Mouse (Mus musculus): ENCODE results near the gene Tradd. TPM values are rescaled to one million over a fixed set of nuclear protein-coding genes. Genes with fewer than 3 reads are reported as not detected.
"Not testable (repeated sequence)": the region's sequence is repeated elsewhere in the genome, so short reads cannot be mapped to it uniquely, and the experiment has no call there.

Tradd gene
- polyA plus RNA-seq, 1 experiment from 2014 or later, result 20.7 TPM

GRCm38 (mm10) chr8:105297511-105298192 lies 33.2 kb upstream of the Tradd start, which contains the start of gene E2f4:
Gene E2f4, plus strand, starts transcription at chr8:105297663.
- Histone ChIP-seq H3K4me1 (ENCODE audit: control insufficient read depth, insufficient read depth, low read depth, low read length) (peaks cover 13% of the 10 kb centered on the region), H3K4me2 (ENCODE audit: low read length) (peak within 1 kb of the TSS; percentile 85), H3K27ac (ENCODE audit: low read depth, low read length) (peak within 1 kb of the TSS; percentile 78), H3K27me3 (replicated peaks; ENCODE audit: control insufficient read depth, insufficient read depth, low read length) (no peaks in the 10 kb centered on the region), H3K36me3 (ENCODE audit: control insufficient read depth, insufficient read depth, low read length) (peaks cover 25% of the 10 kb centered on the region), H3K9ac (ENCODE audit: low read depth, low read length) (peak within 1 kb of the TSS; percentile 94), H3K9me3 (ENCODE audit: control insufficient read depth, low read length) (no peaks in the 10 kb centered on the region), H3K4me3 (ENCODE audit: low read length) (peak within 1 kb of the TSS; percentile 96)
- WGBS, result under 1% methylated on average over 52 of the region's 58 CpGs
- peak; percentile 90 for ATAC-seq

DNA sequence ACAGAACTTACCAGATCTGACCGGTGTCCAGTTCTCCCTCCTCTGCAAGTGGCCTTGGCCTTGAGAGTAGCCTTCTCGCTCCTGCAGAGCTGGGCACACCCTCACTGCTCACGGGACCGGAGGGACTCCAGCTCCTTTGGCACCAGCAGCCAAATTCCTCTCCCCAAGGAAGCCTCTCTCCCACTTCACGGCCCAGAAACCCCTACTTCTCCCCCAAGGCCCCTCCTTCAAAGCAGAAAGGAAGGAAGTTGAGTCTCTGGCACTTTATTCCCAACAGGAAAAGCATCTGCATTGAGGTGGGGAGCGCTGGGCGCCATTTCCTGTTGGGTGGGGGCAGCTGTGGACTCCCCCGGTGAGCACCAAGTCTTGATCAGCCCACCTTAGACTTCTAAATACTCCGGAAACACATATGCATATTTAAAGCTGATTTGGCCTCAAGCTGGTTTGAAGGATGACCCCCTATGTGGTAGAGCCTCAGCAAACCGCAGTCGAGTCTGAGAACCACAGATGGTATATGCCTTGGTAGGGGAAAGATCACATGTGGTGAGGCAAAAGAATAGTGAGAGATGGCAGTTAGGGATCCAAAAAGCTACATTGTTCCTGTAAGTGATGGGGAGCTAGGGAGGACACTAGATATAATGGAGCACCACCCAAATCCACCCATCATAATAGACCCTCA lies 31.6 kb upstream of the Tradd start, which contains the start of gene Exoc3l:
Gene Exoc3l (minus strand): TSS at position 207 of the 679 bp plus-strand sequence.
- H3K9ac ChIP-seq (ENCODE audit: low read depth, low read length), result peak within 1 kb of the TSS; percentile 94; the same call in 1 of the 2 replicates

DNA sequence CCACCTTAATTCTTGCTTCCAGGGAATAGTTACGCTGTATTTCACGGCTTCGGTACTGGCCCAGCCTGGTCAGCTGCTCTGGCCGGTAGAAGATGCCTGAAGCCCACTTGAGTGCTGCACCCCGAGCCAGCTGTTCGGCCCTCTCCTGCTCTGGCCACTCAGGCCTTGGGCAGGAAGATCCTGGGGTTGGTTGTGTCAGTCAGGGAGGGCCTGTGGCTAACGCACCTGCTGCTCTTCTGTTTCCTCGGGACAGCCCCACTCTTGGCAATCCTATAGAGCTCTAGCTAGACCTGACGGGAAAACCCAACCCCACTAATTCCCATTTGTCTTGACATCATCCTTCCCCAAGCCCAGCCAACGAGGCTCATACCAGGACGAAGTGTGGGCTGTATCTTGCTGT lies 30.8 kb upstream of the Tradd start:
- H3K27ac ChIP-seq (ENCODE audit: low read depth, low read length), result no peak overlapping the region

More for the DNA sequence above, 31.6 kb upstream of the Tradd start, which contains the start of gene Exoc3l:
- ATAC-seq, result no peak
- 68% methylated on average over 11 of the region's 11 CpGs for WGBS
- H3K4me1 ChIP-seq (ENCODE audit: control insufficient read depth, insufficient read depth, low read depth, low read length), result peaks cover 14% of the 10 kb centered on the region
- H3K27me3 ChIP-seq (replicated peaks; ENCODE audit: control insufficient read depth, insufficient read depth, low read length), result no peaks in the 10 kb centered on the region
- no peak within 1 kb of the TSS for H3K27ac ChIP-seq (ENCODE audit: low read depth, low read length)
- peak within 1 kb of the TSS; percentile 96; the same call in 1 of the 2 replicates for H3K4me3 ChIP-seq (ENCODE audit: low read length)
- H3K4me2 ChIP-seq (ENCODE audit: low read length), result peak within 1 kb of the TSS; percentile 85
- H3K9me3 ChIP-seq (ENCODE audit: control insufficient read depth, low read length), result no peaks in the 10 kb centered on the region
- H3K36me3 ChIP-seq (ENCODE audit: control insufficient read depth, insufficient read depth, low read length), result peaks cover 12% of the 10 kb centered on the region

DNA sequence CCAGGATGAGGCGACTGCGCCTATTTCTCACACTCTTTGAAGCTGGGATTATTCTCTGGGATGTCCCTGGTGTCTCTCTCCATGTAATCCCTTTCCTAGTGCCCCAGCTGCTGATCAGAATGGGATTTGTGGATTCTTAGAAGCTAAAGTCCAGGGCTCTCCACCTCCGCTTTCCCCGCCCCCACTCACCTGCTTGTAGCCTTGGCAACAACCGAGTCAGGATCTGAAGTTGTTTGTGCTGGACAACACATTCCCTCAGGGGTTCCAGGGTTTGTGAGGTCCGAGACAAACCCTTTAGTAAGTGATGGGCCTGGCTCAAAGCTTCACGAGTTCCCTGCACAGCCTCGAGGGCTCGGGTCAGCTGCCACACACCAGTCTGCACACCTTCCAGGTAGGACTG lies 30.4 kb upstream of the Tradd start:
- Histone ChIP-seq H3K9ac (ENCODE audit: low read depth, low read length) (no peak overlapping the region), H3K4me1 (ENCODE audit: control insufficient read depth, insufficient read depth, low read depth, low read length) (peaks cover 26% of the 10 kb centered on the region), H3K9me3 (ENCODE audit: control insufficient read depth, low read length) (no peaks in the 10 kb centered on the region), H3K4me2 (ENCODE audit: low read length) (no peak overlapping the region), H3K27ac (ENCODE audit: low read depth, low read length) (no peak overlapping the region), H3K36me3 (ENCODE audit: control insufficient read depth, insufficient read depth, low read length) (0 out of 2 replicates have a peak, but pooled peaks cover 3% of the 10 kb centered on the region), H3K27me3 (replicated peaks; ENCODE audit: control insufficient read depth, insufficient read depth, low read length) (no peaks in the 10 kb centered on the region), H3K4me3 (ENCODE audit: low read length) (no peak overlapping the region)
- WGBS, result 74% methylated on average over 9 of the region's 9 CpGs
- ATAC-seq, result no peak

More for the DNA sequence above, 30.8 kb upstream of the Tradd start:
- Histone ChIP-seq H3K4me2 (ENCODE audit: low read length) (no peak overlapping the region), H3K4me3 (ENCODE audit: low read length) (no peak overlapping the region), H3K9ac (ENCODE audit: low read depth, low read length) (no peak overlapping the region), H3K4me1 (ENCODE audit: control insufficient read depth, insufficient read depth, low read depth, low read length) (peaks cover 22% of the 10 kb centered on the region), H3K36me3 (ENCODE audit: control insufficient read depth, insufficient read depth, low read length) (peaks cover 7% of the 10 kb centered on the region; the same call in 1 of the 2 replicates), H3K27me3 (replicated peaks; ENCODE audit: control insufficient read depth, insufficient read depth, low read length) (no peaks in the 10 kb centered on the region), H3K9me3 (ENCODE audit: control insufficient read depth, low read length) (no peaks in the 10 kb centered on the region)
- 71% methylated on average over 11 of the region's 11 CpGs for WGBS
- ATAC-seq, result no peak

DNA sequence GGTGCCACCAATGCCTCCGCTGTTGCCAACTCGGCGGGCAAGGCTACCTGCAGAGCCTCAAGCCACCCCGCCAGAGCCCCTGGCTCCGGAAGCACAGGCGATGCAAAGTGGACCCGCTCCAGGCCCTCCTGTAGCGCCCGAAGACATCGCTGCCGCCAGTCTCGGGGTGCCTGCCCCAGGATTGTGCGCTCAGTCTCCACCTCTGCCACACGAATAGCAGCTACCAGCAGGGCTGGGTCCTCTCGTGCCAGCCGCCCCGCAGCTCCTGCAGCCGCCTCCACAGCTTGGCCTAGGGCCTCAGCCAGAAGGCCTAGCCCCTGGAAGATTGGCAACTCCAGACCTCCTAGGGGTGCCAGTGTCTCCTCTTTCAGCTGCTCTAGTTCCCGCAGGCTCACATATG lies 29.0 kb upstream of the Tradd start:
- H3K27ac ChIP-seq (ENCODE audit: low read depth, low read length), result no peak overlapping the region
- ATAC-seq, result no peak
- H3K4me1 ChIP-seq (ENCODE audit: control insufficient read depth, insufficient read depth, low read depth, low read length), result peaks cover 20% of the 10 kb centered on the region
- H3K27me3 ChIP-seq (replicated peaks; ENCODE audit: control insufficient read depth, insufficient read depth, low read length), result no peaks in the 10 kb centered on the region
- no peaks in the 10 kb centered on the region for H3K36me3 ChIP-seq (ENCODE audit: control insufficient read depth, insufficient read depth, low read length)
- H3K9ac ChIP-seq (ENCODE audit: low read depth, low read length), result no peak overlapping the region
- WGBS, result 59% methylated on average over 18 of the region's 19 CpGs
- no peaks in the 10 kb centered on the region for H3K9me3 ChIP-seq (ENCODE audit: control insufficient read depth, low read length)
- H3K4me2 ChIP-seq (ENCODE audit: low read length), result no peak overlapping the region
- H3K4me3 ChIP-seq (ENCODE audit: low read length), result no peak overlapping the region

DNA sequence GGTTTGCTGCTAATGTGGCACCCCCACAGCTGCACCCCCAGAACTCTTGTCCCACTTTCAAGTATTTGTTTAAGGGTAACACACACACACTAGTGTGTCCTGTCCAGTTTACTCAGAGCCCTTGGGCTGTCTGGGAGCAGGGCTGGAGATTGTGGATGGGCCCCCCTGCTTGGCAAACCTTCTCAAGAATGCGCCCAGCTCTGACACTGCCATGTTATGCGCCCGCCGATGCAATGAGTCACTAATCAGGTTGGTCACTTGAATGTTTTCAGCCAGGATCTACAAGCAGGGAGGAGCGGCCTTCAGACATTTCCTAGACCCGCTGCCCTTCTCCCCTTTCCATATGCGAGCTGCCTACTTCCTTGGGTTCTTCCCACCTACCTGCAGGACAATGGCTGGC lies 28.1 kb upstream of the Tradd start:
- WGBS, result 81% methylated on average over 7 of the region's 7 CpGs

DNA sequence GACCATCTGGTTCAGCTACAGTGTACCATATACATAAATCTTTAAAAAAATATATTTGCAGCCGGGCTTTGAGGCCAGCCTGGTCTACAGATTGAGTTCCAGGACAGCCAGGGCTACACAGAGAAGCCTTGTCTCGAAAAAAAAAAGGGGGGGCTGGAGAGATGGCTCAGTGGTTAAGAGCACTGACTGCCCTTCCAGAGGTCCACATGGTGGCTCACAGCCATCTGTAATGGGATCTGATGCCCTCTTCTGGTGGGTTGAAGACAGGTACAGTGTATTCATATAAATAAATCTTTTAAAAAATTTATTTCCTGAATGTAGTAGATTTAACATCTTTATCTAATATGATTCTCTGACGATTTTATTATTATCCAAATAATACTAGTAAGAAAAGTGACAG lies 27.4 kb upstream of the Tradd start:
- 73% methylated on average over 3 of the region's 3 CpGs for WGBS

More for the DNA sequence above, 28.1 kb upstream of the Tradd start:
- Histone ChIP-seq H3K9me3 (ENCODE audit: control insufficient read depth, low read length) (no peaks in the 10 kb centered on the region), H3K27me3 (replicated peaks; ENCODE audit: control insufficient read depth, insufficient read depth, low read length) (no peaks in the 10 kb centered on the region), H3K4me1 (ENCODE audit: control insufficient read depth, insufficient read depth, low read depth, low read length) (peaks cover 18% of the 10 kb centered on the region), H3K9ac (ENCODE audit: low read depth, low read length) (no peak overlapping the region), H3K36me3 (ENCODE audit: control insufficient read depth, insufficient read depth, low read length) (no peaks in the 10 kb centered on the region), H3K27ac (ENCODE audit: low read depth, low read length) (no peak overlapping the region), H3K4me2 (ENCODE audit: low read length) (no peak overlapping the region), H3K4me3 (ENCODE audit: low read length) (no peak overlapping the region)
- no peak for ATAC-seq

DNA sequence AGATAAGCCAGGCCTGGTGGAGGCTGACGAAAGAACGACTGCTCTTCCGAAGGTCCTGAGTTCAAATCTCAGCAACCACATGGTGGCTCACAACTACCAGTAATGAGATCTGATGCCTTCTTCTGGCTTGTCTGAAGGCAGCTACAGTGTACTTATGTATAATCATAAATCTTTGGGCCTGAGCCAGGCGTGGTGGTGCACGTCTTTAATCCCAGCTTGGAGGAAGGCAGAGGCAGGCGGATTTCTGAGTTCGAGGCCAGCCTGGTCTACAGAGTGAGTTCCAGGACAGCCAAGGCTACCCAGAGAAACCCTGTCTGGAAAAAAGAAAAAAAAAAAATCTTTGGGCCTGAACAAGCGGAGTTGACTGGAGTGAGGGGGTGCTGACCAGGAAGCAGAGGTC lies 27.0 kb upstream of the Tradd start:
- H3K9me3 ChIP-seq (ENCODE audit: control insufficient read depth, low read length); ATAC-seq; H3K4me3 ChIP-seq (ENCODE audit: low read length); H3K9ac ChIP-seq (ENCODE audit: low read depth, low read length); H3K36me3 ChIP-seq (ENCODE audit: control insufficient read depth, insufficient read depth, low read length); H3K27me3 ChIP-seq (replicated peaks; ENCODE audit: control insufficient read depth, insufficient read depth, low read length); H3K4me2 ChIP-seq (ENCODE audit: low read length); H3K27ac ChIP-seq (ENCODE audit: low read depth, low read length): not testable (repeated sequence)
- 89% methylated on average over 8 of the region's 8 CpGs for WGBS
- peaks cover 26% of the 10 kb centered on the region for H3K4me1 ChIP-seq (ENCODE audit: control insufficient read depth, insufficient read depth, low read depth, low read length)

More for the DNA sequence above, 27.4 kb upstream of the Tradd start:
- H3K27ac ChIP-seq (ENCODE audit: low read depth, low read length); H3K9ac ChIP-seq (ENCODE audit: low read depth, low read length); ATAC-seq; H3K4me2 ChIP-seq (ENCODE audit: low read length); H3K36me3 ChIP-seq (ENCODE audit: control insufficient read depth, insufficient read depth, low read length); H3K4me3 ChIP-seq (ENCODE audit: low read length); H3K27me3 ChIP-seq (replicated peaks; ENCODE audit: control insufficient read depth, insufficient read depth, low read length); H3K9me3 ChIP-seq (ENCODE audit: control insufficient read depth, low read length): not testable (repeated sequence)
- H3K4me1 ChIP-seq (ENCODE audit: control insufficient read depth, insufficient read depth, low read depth, low read length), result peaks cover 22% of the 10 kb centered on the region
